20 mouse cellular contexts compared by ENCODE assay signal in genomic region chr7:135770051-135770450, GRCm38 (mm10). TPM values are rescaled to one million over a fixed set of nuclear protein-coding genes. Genes with fewer than 3 reads are reported as not detected.
DNase-seq lines count a peak whose midpoint lies in the region; ATAC-seq and TF ChIP-seq lines count a peak whose summit lies in the region.
"Had no signal": no experiment of that assay in that cellular context is flagged by ENCODE, and none has a peak within 500 bp of the region (broad histone marks: within the 10 kb centered on the region; RNA-seq: fewer than 3 reads in every experiment).

No protein-coding gene starts in this region.

- WGBS in hindbrain, embryonic 15.5 days = 69% methylated on average over 6 of the region's 6 CpGs
- WGBS in hindbrain, embryonic 16.5 days = 67% methylated on average over 6 of the region's 6 CpGs

- peak; percentile 10 for DNase-seq in lung, postnatal 10 days
- DNase-seq in lung, postnatal 4 days = no peak
- no peak for DNase-seq in ES-E14 (ENCODE audit: low read depth, low spot score)
- DNase-seq in gastrocnemius, adult 2 months = no peak
- no peak for DNase-seq in layer of hippocampus, postnatal 25 days (ENCODE audit: extremely low spot score in 1 of 2, low spot score in 1 of 2)
- DNase-seq: adrenal gland, postnatal 25 days; cerebellum, adult 2 months; embryo, embryonic 11 days; heart, adult 18-20 months; liver, embryonic 13.5 days had no signal

- peaks cover 16% of the 10 kb centered on the region for H3K4me1 ChIP-seq in hindbrain, embryonic 15.5 days (replicated peaks)
- peaks cover 9% of the 10 kb centered on the region; the same call in 1 of the 2 replicates for H3K4me1 ChIP-seq in hindbrain, embryonic 16.5 days (ENCODE audit: control insufficient read depth, insufficient read depth, low read depth, low read length)
- H3K4me1 ChIP-seq in ES-E14 (ENCODE audit: control insufficient read depth in 2 of 2, insufficient read depth in 2 of 2, low read length in 2 of 2, poor library complexity in 1 of 2) = no peaks in the 10 kb centered on the region
- H3K4me1 ChIP-seq: liver, embryonic 13.5 days had no signal

- H3K9me3 ChIP-seq in hindbrain, embryonic 15.5 days = no peaks in the 10 kb centered on the region
- no peaks in the 10 kb centered on the region for H3K9me3 ChIP-seq in hindbrain, embryonic 16.5 days (ENCODE audit: control insufficient read depth, low read length)
- no peaks in the 10 kb centered on the region for H3K9me3 ChIP-seq in ES-E14 (ENCODE audit: control insufficient read depth, insufficient read depth, low read depth, low read length)
- H3K9me3 ChIP-seq: embryonic facial prominence, embryonic 15.5 days; heart, embryonic 15.5 days; limb, embryonic 10.5 days; liver, embryonic 13.5 days; midbrain, embryonic 12.5 days had no signal

- no peak for TF ChIP-seq CTCF in gastrocnemius, adult 2 months (IDR thresholded peaks at IDR 0.05)

- no peak overlapping the region for H3K4me2 ChIP-seq in hindbrain, embryonic 15.5 days
- H3K4me2 ChIP-seq in hindbrain, embryonic 16.5 days (ENCODE audit: low read length) = no peak overlapping the region
- H3K4me2 ChIP-seq: embryonic facial prominence, embryonic 15.5 days; liver, embryonic 13.5 days; midbrain, embryonic 12.5 days had no signal

- H3K4me3 ChIP-seq in hindbrain, embryonic 15.5 days = no peak overlapping the region
- H3K4me3 ChIP-seq in hindbrain, embryonic 16.5 days (ENCODE audit: low read length) = no peak overlapping the region
- peak overlapping the region; percentile 14 to 43; a peak in 2 of 4 replicates for H3K4me3 ChIP-seq in ES-E14 (ENCODE audit: insufficient read depth in 1 of 2, low read depth in 1 of 2, low read length in 2 of 2, poor library complexity in 1 of 2, severe bottlenecking in 1 of 2)
- no peak overlapping the region for H3K4me3 ChIP-seq in gastrocnemius, adult 2 months
- H3K4me3 ChIP-seq: embryonic facial prominence, embryonic 15.5 days; heart, embryonic 15.5 days; limb, embryonic 10.5 days; liver, embryonic 13.5 days; midbrain, embryonic 12.5 days had no signal

- ATAC-seq in hindbrain, embryonic 15.5 days (ENCODE audit: low FRiP score, low read depth) = peak; percentile 36; the same call in 1 of the 2 replicates
- ATAC-seq in hindbrain, embryonic 16.5 days = no peak
- ATAC-seq in megakaryocyte-erythroid progenitor cell, adult 5-6 weeks (replicated peaks; ENCODE audit: low FRiP score, low TSS enrichment, poor library complexity, severe bottlenecking) = peak; percentile 59; the same call in 1 of the 2 replicates
- ATAC-seq: CD4-positive, CD25-positive, alpha-beta regulatory T cell, adult 4 months; intestine, postnatal 0 days had no signal

- H3K27ac ChIP-seq in hindbrain, embryonic 15.5 days (replicated peaks) = no peak overlapping the region; the same call in 1 of the 2 replicates
- H3K27ac ChIP-seq in hindbrain, embryonic 16.5 days (ENCODE audit: low read depth, low read length) = no peak overlapping the region
- no peak overlapping the region for H3K27ac ChIP-seq in ES-E14 (ENCODE audit: insufficient read depth, low read depth, low read length, poor library complexity, severe bottlenecking)
- H3K27ac ChIP-seq in gastrocnemius, adult 2 months = no peak overlapping the region
- H3K27ac ChIP-seq: embryonic facial prominence, embryonic 15.5 days; heart, embryonic 15.5 days; limb, embryonic 10.5 days; liver, embryonic 13.5 days; macrophage; midbrain, embryonic 12.5 days had no signal

- in situ Hi-C loops in ES-E14 (cut with MboI; ENCODE audit: low sequenced_read_pairs in 2 of 2, unreplicated experiment in 2 of 2) = no loop called here

- no peaks in the 10 kb centered on the region for H3K36me3 ChIP-seq in hindbrain, embryonic 15.5 days
- no peaks in the 10 kb centered on the region for H3K36me3 ChIP-seq in hindbrain, embryonic 16.5 days (ENCODE audit: control insufficient read depth, insufficient read depth, low read length)
- no peaks in the 10 kb centered on the region for H3K36me3 ChIP-seq in ES-E14 (ENCODE audit: control insufficient read depth, insufficient read depth, low read length, poor library complexity, severe bottlenecking)
- H3K36me3 ChIP-seq: embryonic facial prominence, embryonic 15.5 days; heart, embryonic 15.5 days; limb, embryonic 10.5 days; liver, embryonic 13.5 days; midbrain, embryonic 12.5 days had no signal

- H3K9ac ChIP-seq in hindbrain, embryonic 15.5 days = no peak overlapping the region
- no peak overlapping the region for H3K9ac ChIP-seq in hindbrain, embryonic 16.5 days (ENCODE audit: low read depth, low read length)
- H3K9ac ChIP-seq in ES-E14 (ENCODE audit: insufficient read depth, low read depth, low read length, poor library complexity, severe bottlenecking) = no peak overlapping the region
- H3K9ac ChIP-seq: embryonic facial prominence, embryonic 15.5 days; heart, embryonic 15.5 days; liver, embryonic 13.5 days; midbrain, embryonic 12.5 days had no signal

- no peaks in the 10 kb centered on the region for H3K27me3 ChIP-seq in hindbrain, embryonic 15.5 days
- H3K27me3 ChIP-seq in hindbrain, embryonic 16.5 days (replicated peaks; ENCODE audit: control insufficient read depth, insufficient read depth, low read length) = no peaks in the 10 kb centered on the region
- H3K27me3 ChIP-seq: embryonic facial prominence, embryonic 15.5 days; liver, embryonic 13.5 days; midbrain, embryonic 12.5 days had no signal

- intact Hi-C loops in gastrocnemius, adult 2 months (cut with DNase I) = no loop called here

TF ChIP-seq in ES-E14, 5 proteins besides CTCF, POLR2A, EP300 and RAD21:
- TF ChIP-seq ZC3H11A (IDR thresholded peaks at IDR 0.05; ENCODE audit: borderline replicate concordance, low read depth, low read length) (no peak), MAFK (IDR thresholded peaks at IDR 0.05; ENCODE audit: insufficient read depth, low read depth, low read length) (no peak), HCFC1 (IDR thresholded peaks at IDR 0.05; ENCODE audit: borderline replicate concordance, insufficient read depth, low read length) (no peak), CHD2 (IDR thresholded peaks at IDR 0.05; ENCODE audit: low read depth, low read length) (no peak), ZNF384 (IDR thresholded peaks at IDR 0.05; ENCODE audit: low read depth, low read length) (no peak)

RNA-seq across cellular contexts. Expression of gene Mki67, which starts 53.9 kb away (rescaled TPM):
- 6.4 and 10.0 TPM in 2 replicates for polyA plus RNA-seq in hindbrain, embryonic 15.5 days (2015; fragmentation: Nextera tagmentation; extraction: Ambion mirVana)
- polyA plus RNA-seq in hindbrain, embryonic 16.5 days (2015; fragmentation: Nextera tagmentation; extraction: Ambion mirVana) = 5.6 and 6.4 TPM in 2 replicates
- total RNA-seq in ES-E14 (2012; rRNA removed) = 91.5 and 96.9 TPM in 2 replicates
- 322 and 382 TPM in 2 replicates for total RNA-seq in megakaryocyte-erythroid progenitor cell, adult 5-6 weeks (2014; fragmentation: Nextera tagmentation)
- total RNA-seq in megakaryocyte-erythroid progenitor cell, adult 5-6 weeks (2017) = 295 and 333 TPM in 2 replicates
- total RNA-seq in gastrocnemius, adult 2 months (2021) = under 1 TPM in 1 of 2 experiments, not detected in 1; 0.08 TPM
- 1 to 10 TPM; 1.3 to 1.8 TPM for total RNA-seq in layer of hippocampus, postnatal 25 days (2021)

Comparison
In these comparisons a context has a peak if more than half of its experiments do, and no peak if none do; other contexts are left out.
1. H3K4me3 ChIP-seq: peak in ES-E14 (2 of 2); none in hindbrain, embryonic 15.5 days (single experiment), hindbrain, embryonic 16.5 days (single experiment) and gastrocnemius, adult 2 months (single experiment).
2. RNA of gene Mki67, which starts 53.9 kb away (total RNA-seq): 295 to 382 TPM in megakaryocyte-erythroid progenitor cell, adult 5-6 weeks and 91.5 to 96.9 TPM in ES-E14; 1.3 to 1.8 TPM in layer of hippocampus, postnatal 25 days and 0.08 TPM in gastrocnemius, adult 2 months; every median in the first group is over 10 times any median in the second.